Mouse (Mus musculus): ENCODE results near the gene Kremen2.

DNA sequence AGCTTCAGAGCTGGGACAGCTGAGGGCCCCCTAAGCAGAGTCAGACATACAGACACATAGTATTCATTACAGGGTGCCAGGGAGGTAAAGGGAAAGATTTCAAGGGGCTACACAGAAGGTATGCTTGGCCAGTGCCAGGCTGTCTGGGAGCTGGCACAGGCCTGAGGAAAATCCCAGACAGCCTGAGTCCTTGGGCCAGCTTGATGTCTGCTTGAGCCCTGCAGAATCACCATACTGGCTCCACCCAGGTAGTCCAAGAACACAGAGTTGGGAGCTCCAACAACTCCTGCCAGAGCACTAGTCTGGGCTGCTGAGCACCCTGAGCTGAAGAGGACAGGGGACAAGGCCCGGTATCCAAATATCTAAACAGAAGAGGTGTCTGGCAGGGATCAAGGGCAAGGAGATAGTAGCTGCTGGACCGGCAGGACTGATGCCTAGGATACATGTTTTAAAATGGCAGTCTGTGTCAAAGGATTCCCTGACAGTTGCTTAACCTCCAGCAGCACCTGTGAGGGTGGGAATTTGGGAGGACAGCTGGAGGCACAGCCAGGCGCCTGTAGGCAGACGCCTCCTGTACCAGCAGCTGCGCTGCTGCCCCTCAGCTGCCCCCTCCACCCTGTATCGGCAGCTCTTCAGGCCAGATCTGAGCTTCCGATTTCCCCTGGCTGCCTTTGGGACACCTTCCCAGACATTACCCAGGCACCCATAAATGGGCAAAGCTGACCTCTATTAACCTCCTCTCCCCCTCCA lies 23.1 kb downstream of the Kremen2 start, which contains the start of gene 1520401A03Rik:
- TF ChIP-seq EP300 (IDR thresholded peaks at IDR 0.05) (no peak), CTCF (IDR thresholded peaks at IDR 0.05) (no peak)
